Mouse (Mus musculus) subcutaneous adipose tissue, adult 2 months (tissue): ENCODE results near the gene Marc2. TPM values are rescaled to one million over a fixed set of nuclear protein-coding genes. Genes with fewer than 3 reads are reported as not detected.

ENCODE experiments used
- polyA plus RNA-seq: library from polyadenylated mRNA; depleted of rRNA; stranded (reverse); fragments of >200 nt; gene quantifications from 2 replicates; pipeline ENCODE4 v1.2.3, GENCODE M21; 2012; ENCODE audit warnings: low replicate concordance; rRNA removed

The Marc2 gene
- polyA plus RNA-seq: 119 and 214 TPM in 2 replicates

GRCm38 (mm10) chr1:184846092-184846750 lies at the start of gene Marc2:
TSS of gene Marc2 (minus strand) at chr1:184846451.

GRCm38 (mm10) chr1:184882281-184883268 lies 36.3 kb upstream of the Marc2 start, which contains the start of gene C130074G19Rik:
TSS of gene C130074G19Rik (minus strand) at chr1:184883218.

GRCm38 (mm10) chr1:184810780-184811575 lies 35.3 kb downstream of the Marc2 start, which contains the start of gene Marc1:
TSS of gene Marc1 (minus strand) at chr1:184811313.

Other genes starting within 250 kb of the Marc2 start
- 14.0 and 27.2 TPM in 2 replicates for gene Hlx, start 113.8 kb downstream of the Marc2 start, polyA plus RNA-seq
- gene Marc1, start 35.1 kb downstream of the Marc2 start, polyA plus RNA-seq: 24.6 and 70.2 TPM in 2 replicates
- 52.4 and 122 TPM in 2 replicates for gene C130074G19Rik, start 36.8 kb upstream of the Marc2 start, polyA plus RNA-seq
- 3.7 and 13.4 TPM in 2 replicates for gene Mark1, start 153.1 kb upstream of the Marc2 start, polyA plus RNA-seq